Mouse (Mus musculus) liver, embryonic 14.5 days (tissue): ENCODE results near the gene Ano10. TPM values are rescaled to one million over a fixed set of nuclear protein-coding genes. Genes with fewer than 3 reads are reported as not detected.

Experiments
- ATAC-seq: fragments of 200-750 bp; cut with Nextera tagmentation; 2 replicates; pipeline ENCODE4 v1.8.0; 2017; ENCODE audit warnings: moderate number of reproducible peaks, mild to moderate bottlenecking, moderate library complexity; ENCODE audit not compliant: insufficient read depth
- DNase-seq, 3 experiments: peaks; one replicate each; pipeline ENCODE4 v3.0.0-alpha.2; 2012 to 2013; ENCODE audit warnings: low read depth in 3 of 3, low spot score in 3 of 3
- H3K27ac ChIP-seq: fragments of 300-500 bp; sonication (generic); 2 replicates; pipeline ENCODE4 v1.5.1; 2014; ENCODE audit warnings: moderate library complexity, mild to moderate bottlenecking, control low read depth, inconsistent platforms
- H3K27me3 ChIP-seq: fragments of 300-500 bp; sonication (generic); 2 replicates; pipeline ENCODE4 v1.6.1; 2014; ENCODE audit warnings: mild to moderate bottlenecking, low read length, moderate library complexity; ENCODE audit not compliant: control insufficient read depth, insufficient read depth
- H3K36me3 ChIP-seq: fragments of 300-500 bp; sonication (generic); replicated peaks from 2 replicates; pipeline ENCODE4 v1.6.1; 2014; ENCODE audit warnings: low read depth; ENCODE audit not compliant: control insufficient read depth, insufficient read depth
- H3K4me1 ChIP-seq, 2 experiments: fragments of 200-500 bp in 1 of 2; fragments of 300-500 bp in 1 of 2; sonication (generic) in 1 of 2; replicated peaks; 2 replicates each; pipeline ENCODE4 v1.6.1; 2012 to 2014; ENCODE audit warnings: antibody characterized with exemption in 1 of 2, inconsistent platforms in 1 of 2, low read length in 1 of 2; ENCODE audit not compliant: control insufficient read depth in 2 of 2, insufficient read depth in 2 of 2
- H3K4me2 ChIP-seq: fragments of 300-500 bp; sonication (generic); 2 replicates; pipeline ENCODE4 v1.6.1; 2014; ENCODE audit warnings: low read depth, mild to moderate bottlenecking, control low read depth, moderate library complexity
- H3K4me3 ChIP-seq, 2 experiments: fragments of 200-500 bp in 1 of 2; fragments of 300-500 bp in 1 of 2; sonication (generic) in 1 of 2; 2 replicates each; pipeline ENCODE4 v1.5.1; 2012 to 2014; ENCODE audit warnings: low read depth in 2 of 2, low read length in 2 of 2, mild to moderate bottlenecking in 2 of 2, control low read depth in 1 of 2, inconsistent platforms in 1 of 2, moderate library complexity in 1 of 2; ENCODE audit not compliant: insufficient read depth in 1 of 2
- H3K9ac ChIP-seq: fragments of 300-500 bp; sonication (generic); replicated peaks from 2 replicates; pipeline ENCODE4 v1.6.1; 2014; ENCODE audit warnings: mild to moderate bottlenecking, control low read depth, moderate library complexity
- H3K9me3 ChIP-seq: fragments of 300-500 bp; sonication (generic); 2 replicates; pipeline ENCODE4 v1.6.1; 2016; ENCODE audit warnings: low read length, mixed read lengths; ENCODE audit not compliant: control insufficient read depth
- CTCF ChIP-seq: IDR thresholded peaks from 2 replicates; pipeline ENCODE4 v1.5.1; 2016; ENCODE audit warnings: antibody characterized with exemption, low read depth, control low read depth
- EP300 ChIP-seq: IDR thresholded peaks from 2 replicates; pipeline ENCODE4 v1.6.1; 2016; ENCODE audit warnings: antibody characterized with exemption, low read depth
- WGBS: fragments of 180-500 bp; shearing (Covaris S2); extraction: QIAGEN DNeasy Blood & Tissue Kit; methylation state at CpG from one replicate; pipeline ENCODE4 v1.1.7; 2014; ENCODE audit not compliant: insufficient replicate concordance; 5-methylcytosine and 5-hydroxymethylcytosine counted together
- polyA plus RNA-seq, 2 experiments: library from polyadenylated mRNA; depleted of rRNA in 1 of 2; stranded (reverse) in 1 of 2; unstranded in 1 of 2; fragments of >200 nt; fragmentation: Nextera tagmentation in 1 of 2; extraction: Ambion mirVana in 1 of 2; gene quantifications; 2 replicates each; pipeline versions ENCODE4 v1.2.1 to v1.2.3; 2012 to 2014

The Ano10 gene
- polyA plus RNA-seq, 2 experiments = 6.9 to 11.4 TPM

DNA sequence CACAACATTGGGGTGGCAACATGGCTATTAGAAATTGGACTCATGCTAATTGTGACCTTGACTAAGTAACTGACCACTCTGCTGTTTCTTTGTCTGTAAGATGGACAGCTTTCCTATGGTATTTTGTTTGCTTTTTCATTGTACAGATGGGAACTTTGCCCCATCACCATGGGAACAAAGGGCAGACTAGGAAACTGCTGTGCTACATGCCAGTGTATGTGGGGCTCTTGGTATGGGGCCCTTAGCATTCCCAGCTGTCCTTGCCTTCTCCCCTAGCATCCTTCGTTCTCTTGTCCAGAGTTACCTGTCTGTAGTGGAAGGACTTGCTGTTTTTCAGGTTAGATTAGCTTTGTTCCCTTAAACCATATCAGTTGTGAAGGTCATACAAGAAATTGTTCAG lies 156.3 kb downstream of the Ano10 start:
- Histone ChIP-seq H3K4me3 (no peak overlapping the region), H3K9me3 (no peaks in the 10 kb centered on the region), H3K9ac (no peak overlapping the region), H3K4me1 (peaks cover 0 to 11% of the 10 kb centered on the region in 2 experiments; a peak in 2 of 4 replicates), H3K4me2 (no peak overlapping the region), H3K27ac (no peak overlapping the region), H3K36me3 (peaks cover 3% of the 10 kb centered on the region), H3K27me3 (no peaks in the 10 kb centered on the region)
- ATAC-seq = no peak
- DNase-seq = no peak
- TF ChIP-seq CTCF = no peak
- no peak for TF ChIP-seq EP300
- 58% methylated on average over 1 of the region's 1 CpGs for WGBS

DNA sequence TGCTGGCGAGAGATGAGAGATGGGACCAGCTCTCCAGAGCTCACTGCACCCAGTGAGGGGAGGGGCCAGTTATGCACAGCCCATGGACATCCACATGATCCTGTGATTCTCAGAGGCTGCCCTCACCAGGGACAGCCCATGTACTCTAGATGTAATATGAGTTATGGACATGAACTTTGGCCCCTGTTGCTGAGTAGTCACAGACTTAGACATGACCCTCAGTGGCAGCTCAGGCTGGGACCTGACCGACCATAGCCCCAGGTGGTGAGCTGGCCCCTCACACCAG lies 158.4 kb downstream of the Ano10 start:
- 0 out of 2 replicates have a peak, but pooled peaks have one; percentile 26 for ATAC-seq
- no peak overlapping the region for H3K27ac ChIP-seq
- no peak for DNase-seq
- 65% methylated on average over 2 of the region's 2 CpGs for WGBS
- no peaks in the 10 kb centered on the region for H3K9me3 ChIP-seq
- no peaks in the 10 kb centered on the region for H3K27me3 ChIP-seq
- H3K9ac ChIP-seq = no peak overlapping the region
- peaks cover 0 to 10% of the 10 kb centered on the region in 2 experiments; a peak in 2 of 4 replicates for H3K4me1 ChIP-seq
- H3K36me3 ChIP-seq = peaks cover 3% of the 10 kb centered on the region; the same call in 1 of the 2 replicates
- TF ChIP-seq EP300 (no peak), CTCF (no peak)
- no peak overlapping the region for H3K4me3 ChIP-seq
- no peak overlapping the region for H3K4me2 ChIP-seq

DNA sequence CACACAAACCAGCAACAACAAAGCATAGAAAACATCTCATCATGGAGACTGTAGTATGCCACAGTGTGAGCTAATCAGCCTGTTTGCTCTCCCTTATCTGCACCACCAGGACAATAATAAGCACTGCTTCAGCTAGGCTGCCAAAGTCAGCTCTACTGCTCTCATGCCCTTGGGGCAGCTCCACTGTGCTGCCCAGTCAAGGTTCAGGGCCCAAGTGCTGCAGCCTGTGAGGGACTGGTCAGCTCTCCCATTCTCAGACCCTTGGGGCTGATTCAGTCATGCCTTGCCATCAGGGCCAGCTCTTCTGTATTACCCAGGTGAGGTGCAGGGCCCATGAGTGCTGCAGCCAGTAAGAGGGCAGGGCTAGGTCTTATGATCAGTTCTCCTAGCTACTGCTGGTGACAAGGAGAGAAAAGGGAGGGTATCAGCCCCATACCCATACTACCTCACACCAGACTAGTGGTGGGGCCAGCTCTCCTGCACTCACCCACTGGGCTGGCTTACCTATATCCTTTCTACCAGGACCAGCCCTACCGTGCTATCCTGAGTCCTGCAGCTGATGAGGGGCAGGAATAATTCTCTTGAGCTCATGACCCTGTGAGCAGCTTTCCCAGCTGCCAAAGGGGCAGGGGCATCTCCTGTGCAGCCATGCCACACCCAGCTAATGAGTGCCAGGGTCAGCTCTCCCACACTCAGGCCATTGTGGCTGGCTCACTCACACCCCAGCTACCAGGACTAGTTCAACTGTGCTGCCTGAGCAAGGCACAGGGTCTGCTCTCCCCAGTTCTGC lies 158.9 kb downstream of the Ano10 start:
- no peak overlapping the region for H3K4me3 ChIP-seq
- DNase-seq (no peak), ATAC-seq (peak; percentile 14; the same call in 1 of the 2 replicates)
- H3K9me3 ChIP-seq = no peaks in the 10 kb centered on the region
- H3K36me3 ChIP-seq = peaks cover 3% of the 10 kb centered on the region; the same call in 1 of the 2 replicates
- no peak overlapping the region for H3K4me2 ChIP-seq
- TF ChIP-seq CTCF (no peak), EP300 (no peak)
- WGBS = 63% methylated on average over 1 of the region's 1 CpGs
- no peaks in the 10 kb centered on the region for H3K27me3 ChIP-seq
- H3K4me1 ChIP-seq = peaks cover 0 to 10% of the 10 kb centered on the region in 2 experiments; a peak in 2 of 4 replicates
- H3K9ac ChIP-seq = no peak overlapping the region
- no peak overlapping the region for H3K27ac ChIP-seq

DNA sequence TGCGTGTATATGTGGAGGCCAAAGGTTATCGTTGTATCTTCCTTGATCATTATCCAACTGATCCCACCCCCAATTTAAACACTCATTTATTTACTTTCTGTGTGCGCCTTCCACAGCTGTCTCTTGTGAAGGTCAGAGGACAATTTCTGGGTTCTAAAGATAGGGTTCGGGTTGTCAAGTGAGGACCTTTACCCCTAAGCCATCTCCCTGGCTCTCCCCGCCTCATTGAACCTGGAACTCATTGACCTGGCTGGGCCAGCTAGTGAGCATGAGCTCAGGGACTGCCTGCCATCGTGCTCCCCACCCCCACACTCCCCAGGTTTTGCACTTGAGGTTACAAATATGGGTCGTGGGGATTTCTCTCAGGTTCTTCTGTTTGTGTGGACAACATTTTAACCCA lies 162.1 kb downstream of the Ano10 start:
- Histone ChIP-seq H3K27ac (no peak overlapping the region), H3K4me2 (no peak overlapping the region), H3K27me3 (no peaks in the 10 kb centered on the region), H3K36me3 (peaks cover 3% of the 10 kb centered on the region; the same call in 1 of the 2 replicates), H3K4me3 (no peak overlapping the region), H3K9ac (no peak overlapping the region), H3K9me3 (no peaks in the 10 kb centered on the region), H3K4me1 (peaks cover 4 to 28% of the 10 kb centered on the region in 2 experiments; a peak in 3 of 4 replicates)
- no peak for TF ChIP-seq CTCF
- no peak for TF ChIP-seq EP300
- 59% methylated on average over 7 of the region's 7 CpGs for WGBS
- DNase-seq (peak in 1 of 3 experiments; percentile 25), ATAC-seq (0 out of 2 replicates have a peak, but pooled peaks have one; percentile 29)

DNA sequence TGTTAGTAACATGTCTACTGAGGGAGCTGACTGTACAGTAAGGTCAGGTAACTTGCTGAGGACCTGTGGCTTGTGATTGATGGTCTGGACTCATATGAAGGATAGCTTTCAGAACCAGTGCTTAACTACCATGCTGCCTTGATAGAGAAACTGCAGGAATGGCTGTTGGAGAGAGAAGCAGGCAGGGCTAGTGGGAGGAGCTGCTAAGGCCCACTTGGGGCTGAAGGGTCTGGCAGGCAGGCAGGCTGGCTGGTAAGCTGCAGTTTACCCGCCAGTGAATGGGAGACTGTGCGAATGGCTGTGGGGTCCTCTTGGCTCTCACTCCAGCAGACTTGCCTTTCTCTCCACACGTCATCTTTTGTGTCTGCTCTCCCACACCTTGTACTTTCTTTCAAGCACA lies 163.6 kb downstream of the Ano10 start:
- DNase-seq = no peak
- 65% methylated on average over 3 of the region's 3 CpGs for WGBS
- Histone ChIP-seq H3K4me2 (no peak overlapping the region), H3K27ac (no peak overlapping the region), H3K27me3 (no peaks in the 10 kb centered on the region), H3K9ac (no peak overlapping the region), H3K9me3 (no peaks in the 10 kb centered on the region), H3K4me3 (no peak overlapping the region), H3K4me1 (peaks cover 4 to 32% of the 10 kb centered on the region in 2 experiments; a peak in 3 of 4 replicates), H3K36me3 (peaks cover 3% of the 10 kb centered on the region; the same call in 1 of the 2 replicates)
- no peak for ATAC-seq
- TF ChIP-seq EP300 (no peak), CTCF (no peak)
